Mouse (Mus musculus): ENCODE data around the gene Ptcra. TPM values are rescaled to one million over a fixed set of nuclear protein-coding genes. Genes with fewer than 3 reads are reported as not detected.

Gene Ptcra
- polyA plus RNA-seq, 1 experiment: 0.23 TPM

DNA sequence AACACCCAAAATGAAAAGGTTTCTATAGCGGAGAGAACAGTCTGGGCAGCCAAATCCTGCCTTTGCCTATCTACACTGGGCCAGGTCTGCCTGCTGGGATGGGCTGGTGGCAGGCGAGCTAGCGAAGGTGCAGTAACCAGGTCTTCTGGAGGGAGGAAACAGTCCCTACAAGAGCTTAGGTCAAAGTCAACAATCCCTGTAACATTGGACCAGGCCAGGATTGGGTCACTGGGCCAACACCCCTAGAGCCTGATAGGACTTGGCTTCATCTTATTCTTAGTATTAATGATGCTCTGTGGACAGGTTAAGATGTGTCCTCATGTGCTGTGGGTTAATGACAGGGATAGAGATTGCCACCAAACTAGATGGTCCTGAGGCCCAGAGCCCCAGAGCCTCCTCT, 29.5 kb downstream of the Ptcra start:
- TF ChIP-seq POLR2A (IDR thresholded peaks at IDR 0.05; ENCODE audit: borderline replicate concordance, insufficient read depth, low read length): no peak
- TF ChIP-seq CTCF (IDR thresholded peaks at IDR 0.05; ENCODE audit: borderline replicate concordance, insufficient read depth, low read depth, low read length): no peak
- no peak for DNase-seq
- Histone ChIP-seq H3K4me1 (ENCODE audit: control insufficient read depth, insufficient read depth, low read length) (peaks cover 4% of the 10 kb centered on the region; the same call in 1 of the 2 replicates), H3K27me3 (ENCODE audit: control insufficient read depth, insufficient read depth, low read length) (no peaks in the 10 kb centered on the region), H3K4me3 (replicated peaks; ENCODE audit: insufficient read depth, low read depth, low read length) (no peak overlapping the region), H3K27ac (ENCODE audit: insufficient read depth, low read length) (no peak overlapping the region)
- 97% methylated on average over 3 of the region's 3 CpGs for WGBS

DNA sequence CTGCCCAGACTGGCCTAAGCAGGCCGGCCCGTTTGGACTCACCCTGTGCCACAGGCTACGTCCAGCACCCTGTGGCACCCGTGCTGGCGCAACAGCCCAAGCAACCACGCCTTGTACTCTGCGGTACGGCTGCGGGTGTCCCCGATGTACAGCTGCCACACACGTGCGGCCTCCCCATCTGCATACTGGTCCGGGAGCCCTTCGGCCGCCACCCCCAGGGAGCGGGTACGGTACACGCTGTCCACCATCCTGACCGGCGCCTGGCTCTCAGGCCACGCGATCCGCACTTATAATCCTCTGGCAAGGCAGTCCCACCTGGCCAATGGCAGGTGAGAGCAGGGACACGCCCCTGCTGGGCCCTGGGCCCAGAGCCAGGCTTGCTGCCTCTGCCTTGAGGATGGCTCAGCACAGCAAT, 34.6 kb downstream of the Ptcra start, which contains the start of gene Gnmt:
Gene Gnmt (minus strand): TSS at position 265 of the 415 bp plus-strand sequence.
- TF ChIP-seq CTCF (IDR thresholded peaks at IDR 0.05; ENCODE audit: borderline replicate concordance, insufficient read depth, low read depth, low read length) (no peak), POLR2A (IDR thresholded peaks at IDR 0.05; ENCODE audit: borderline replicate concordance, insufficient read depth, low read length) (peak; percentile 64)
- Histone ChIP-seq H3K4me3 (replicated peaks; ENCODE audit: insufficient read depth, low read depth, low read length) (peak within 1 kb of the TSS; percentile 63), H3K27me3 (ENCODE audit: control insufficient read depth, insufficient read depth, low read length) (no peaks in the 10 kb centered on the region), H3K4me1 (ENCODE audit: control insufficient read depth, insufficient read depth, low read length) (peaks cover 28% of the 10 kb centered on the region), H3K27ac (ENCODE audit: insufficient read depth, low read length) (peak within 1 kb of the TSS; percentile 72)
- WGBS: 2% methylated on average over 24 of the region's 24 CpGs
- DNase-seq: peak; percentile 88 to 89

DNA sequence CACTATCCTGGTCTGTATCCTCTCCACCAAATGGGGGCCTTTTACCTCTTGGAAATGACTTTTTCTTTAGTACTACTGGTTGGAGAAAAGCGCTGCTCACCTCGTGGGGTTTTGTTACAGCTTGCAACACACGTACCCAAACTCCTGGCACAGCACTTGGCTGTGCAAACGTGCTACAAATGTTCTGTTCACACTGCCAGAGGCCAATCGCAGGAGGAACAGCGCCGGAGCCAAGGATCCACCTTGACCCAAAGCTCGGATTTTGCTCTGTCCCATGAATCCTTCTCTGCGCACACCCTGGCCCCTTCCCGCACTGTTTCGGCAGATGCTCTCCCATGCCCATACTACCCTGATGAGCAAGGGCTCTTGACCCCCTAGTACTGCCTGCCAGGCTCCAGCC, 35.0 kb downstream of the Ptcra start:
- no peak for DNase-seq
- peak overlapping the region; percentile 63 for H3K4me3 ChIP-seq (replicated peaks; ENCODE audit: insufficient read depth, low read depth, low read length)
- WGBS: 28% methylated on average over 11 of the region's 11 CpGs
- no peaks in the 10 kb centered on the region for H3K27me3 ChIP-seq (ENCODE audit: control insufficient read depth, insufficient read depth, low read length)
- H3K4me1 ChIP-seq (ENCODE audit: control insufficient read depth, insufficient read depth, low read length): peaks cover 28% of the 10 kb centered on the region
- no peak for TF ChIP-seq POLR2A (IDR thresholded peaks at IDR 0.05; ENCODE audit: borderline replicate concordance, insufficient read depth, low read length)
- no peak for TF ChIP-seq CTCF (IDR thresholded peaks at IDR 0.05; ENCODE audit: borderline replicate concordance, insufficient read depth, low read depth, low read length)
- H3K27ac ChIP-seq (ENCODE audit: insufficient read depth, low read length): peak overlapping the region; percentile 72

DNA sequence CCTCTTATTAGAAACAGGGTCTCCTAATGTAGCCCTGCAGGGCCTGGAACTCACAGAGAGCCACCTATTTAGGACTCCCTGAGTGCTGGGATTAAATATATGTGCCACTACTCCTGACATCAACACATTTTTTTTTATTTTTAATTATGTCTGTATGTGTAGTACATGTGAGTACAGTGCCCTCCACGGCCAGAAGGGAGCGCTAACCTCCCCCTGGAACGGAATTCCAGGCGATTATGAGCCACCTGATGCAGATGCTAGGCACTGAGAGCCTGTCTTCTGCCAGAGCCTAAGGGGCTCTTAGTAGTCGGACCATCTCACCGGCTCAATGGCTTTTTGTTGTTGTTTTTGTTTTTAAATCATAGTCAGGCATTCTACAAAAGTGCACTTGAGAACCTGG, 35.5 kb downstream of the Ptcra start:
- WGBS: 52% methylated on average over 6 of the region's 6 CpGs

DNA sequence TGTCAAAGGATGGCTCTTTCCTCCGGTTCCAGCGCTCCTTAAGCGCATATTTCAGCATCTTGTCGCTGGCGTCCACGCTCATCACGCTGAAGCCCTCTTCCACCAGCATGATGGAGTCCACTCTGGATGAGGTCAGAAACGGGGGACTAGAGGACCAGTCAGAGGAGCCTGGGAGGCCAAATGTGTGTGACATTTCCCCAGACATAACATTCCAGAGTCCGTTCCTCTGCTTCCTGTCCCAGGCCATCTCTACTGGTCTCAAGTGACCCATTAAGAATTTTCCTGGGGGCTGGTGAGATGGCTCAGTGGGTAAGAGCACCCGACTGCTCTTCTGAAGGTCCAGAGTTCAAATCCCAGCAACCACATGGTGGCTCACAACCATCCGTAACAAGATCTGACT, 36.2 kb downstream of the Ptcra start:
- H3K27me3 ChIP-seq (ENCODE audit: control insufficient read depth, insufficient read depth, low read length): no peaks in the 10 kb centered on the region
- no peak for DNase-seq
- no peak overlapping the region for H3K4me3 ChIP-seq (replicated peaks; ENCODE audit: insufficient read depth, low read depth, low read length)
- H3K4me1 ChIP-seq (ENCODE audit: control insufficient read depth, insufficient read depth, low read length): peaks cover 28% of the 10 kb centered on the region
- no peak for TF ChIP-seq CTCF (IDR thresholded peaks at IDR 0.05; ENCODE audit: borderline replicate concordance, insufficient read depth, low read depth, low read length)
- TF ChIP-seq POLR2A (IDR thresholded peaks at IDR 0.05; ENCODE audit: borderline replicate concordance, insufficient read depth, low read length): no peak
- no peak overlapping the region for H3K27ac ChIP-seq (ENCODE audit: insufficient read depth, low read length)
- 93% methylated on average over 11 of the region's 11 CpGs for WGBS

More for the DNA sequence above, 35.5 kb downstream of the Ptcra start:
- H3K4me3 ChIP-seq (replicated peaks; ENCODE audit: insufficient read depth, low read depth, low read length): no peak overlapping the region
- TF ChIP-seq POLR2A (IDR thresholded peaks at IDR 0.05; ENCODE audit: borderline replicate concordance, insufficient read depth, low read length) (no peak), CTCF (IDR thresholded peaks at IDR 0.05; ENCODE audit: borderline replicate concordance, insufficient read depth, low read depth, low read length) (peak; percentile 37; the same call in 1 of the 2 replicates)
- no peaks in the 10 kb centered on the region for H3K27me3 ChIP-seq (ENCODE audit: control insufficient read depth, insufficient read depth, low read length)
- DNase-seq: peak; percentile 34 to 48
- no peak overlapping the region for H3K27ac ChIP-seq (ENCODE audit: insufficient read depth, low read length)
- H3K4me1 ChIP-seq (ENCODE audit: control insufficient read depth, insufficient read depth, low read length): peaks cover 28% of the 10 kb centered on the region

DNA sequence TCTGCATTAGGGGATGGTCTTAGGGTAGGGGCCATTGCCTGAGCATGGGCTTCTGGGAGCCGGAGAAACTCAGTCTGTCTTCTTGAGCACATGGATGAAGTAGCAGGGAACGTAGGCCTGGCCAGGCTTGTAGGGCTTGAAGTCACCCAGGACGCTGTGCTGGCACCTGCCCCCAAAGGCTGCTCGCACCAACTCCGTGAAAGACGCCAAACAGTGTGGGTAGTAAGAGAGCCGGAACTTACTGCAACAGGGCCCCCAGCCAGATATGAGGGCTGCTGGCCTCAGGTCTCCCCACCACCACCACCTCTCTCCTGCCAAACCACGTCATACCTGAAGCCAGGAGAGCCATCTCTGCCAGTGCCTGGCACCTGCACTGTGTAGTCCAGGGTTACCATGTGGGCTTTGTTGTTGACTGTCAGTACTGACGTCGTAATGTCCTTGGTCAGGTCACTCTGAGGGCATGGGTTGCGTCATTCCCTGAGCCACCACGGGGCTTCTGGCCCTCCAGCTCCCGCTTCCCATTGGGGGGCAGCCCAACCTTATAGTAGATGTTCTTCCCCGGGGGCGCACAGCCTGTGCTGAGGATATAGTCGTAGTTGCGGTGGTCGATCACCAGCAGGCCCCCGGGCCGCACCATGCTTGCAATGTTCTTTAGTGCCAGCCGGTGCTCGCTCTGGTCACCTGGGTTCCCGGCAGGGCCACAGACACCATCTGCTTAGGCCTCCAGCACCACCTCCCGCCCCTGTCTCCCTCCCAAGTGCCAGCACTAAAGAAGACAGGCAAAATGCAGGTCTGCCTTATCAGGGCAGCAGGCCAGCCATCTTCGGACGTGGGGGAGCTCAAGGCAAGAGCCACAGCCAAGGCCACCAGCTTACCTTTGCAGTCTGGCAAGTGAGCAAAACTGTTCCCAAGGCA, 37.5 kb downstream of the Ptcra start:
- peak; percentile 85 to 89 for DNase-seq

DNA sequence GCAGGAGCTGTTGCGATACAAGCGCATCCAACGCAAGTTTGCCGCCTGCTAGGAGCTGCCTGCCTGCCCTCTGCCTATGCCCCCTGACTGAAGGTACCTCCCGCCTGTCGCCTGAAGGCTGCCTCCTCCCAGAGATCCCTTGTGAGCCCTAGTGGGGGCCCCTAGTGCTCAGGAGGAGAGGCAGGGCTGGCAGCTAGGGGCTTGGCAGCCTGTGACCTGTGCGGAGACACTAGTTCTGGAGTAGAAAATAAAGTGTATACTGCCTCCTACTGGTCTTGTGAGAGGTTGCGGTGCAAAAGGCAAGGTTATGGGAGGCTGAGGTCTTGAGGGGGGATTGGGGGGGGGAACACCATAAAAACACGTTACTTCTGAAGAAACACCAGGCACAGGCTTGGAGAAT, 38.2 kb downstream of the Ptcra start:
- Histone ChIP-seq H3K4me3 (replicated peaks; ENCODE audit: insufficient read depth, low read depth, low read length) (no peak overlapping the region), H3K27me3 (ENCODE audit: control insufficient read depth, insufficient read depth, low read length) (no peaks in the 10 kb centered on the region), H3K27ac (ENCODE audit: insufficient read depth, low read length) (0 out of 2 replicates have a peak overlapping the region, but pooled peaks have one; percentile 40), H3K4me1 (ENCODE audit: control insufficient read depth, insufficient read depth, low read length) (peaks cover 28% of the 10 kb centered on the region)
- WGBS: 47% methylated on average over 9 of the region's 9 CpGs
- peak; percentile 38 to 55 for DNase-seq
- TF ChIP-seq CTCF (IDR thresholded peaks at IDR 0.05; ENCODE audit: borderline replicate concordance, insufficient read depth, low read depth, low read length) (peak; percentile 43; the same call in 1 of the 2 replicates), POLR2A (IDR thresholded peaks at IDR 0.05; ENCODE audit: borderline replicate concordance, insufficient read depth, low read length) (no peak)

More for the DNA sequence above, 37.5 kb downstream of the Ptcra start:
- Histone ChIP-seq H3K27me3 (ENCODE audit: control insufficient read depth, insufficient read depth, low read length) (no peaks in the 10 kb centered on the region), H3K4me1 (ENCODE audit: control insufficient read depth, insufficient read depth, low read length) (peaks cover 28% of the 10 kb centered on the region), H3K27ac (ENCODE audit: insufficient read depth, low read length) (peak overlapping the region; percentile 40), H3K4me3 (replicated peaks; ENCODE audit: insufficient read depth, low read depth, low read length) (no peak overlapping the region)
- 14% methylated on average over 26 of the region's 26 CpGs for WGBS
- TF ChIP-seq POLR2A (IDR thresholded peaks at IDR 0.05; ENCODE audit: borderline replicate concordance, insufficient read depth, low read length) (no peak), CTCF (IDR thresholded peaks at IDR 0.05; ENCODE audit: borderline replicate concordance, insufficient read depth, low read depth, low read length) (no peak)

Data from cerebellum, adult 2 months (tissue).